Mouse (Mus musculus): ENCODE data around the gene Pou2f3.
A peak's percentile ranks its signal among the peaks of the same experiment; 100 is the strongest.
"Not testable (repeated sequence)": the region's sequence is repeated elsewhere in the genome, so short reads cannot be mapped to it uniquely, and the experiment has no call there.

Gene Pou2f3

DNA sequence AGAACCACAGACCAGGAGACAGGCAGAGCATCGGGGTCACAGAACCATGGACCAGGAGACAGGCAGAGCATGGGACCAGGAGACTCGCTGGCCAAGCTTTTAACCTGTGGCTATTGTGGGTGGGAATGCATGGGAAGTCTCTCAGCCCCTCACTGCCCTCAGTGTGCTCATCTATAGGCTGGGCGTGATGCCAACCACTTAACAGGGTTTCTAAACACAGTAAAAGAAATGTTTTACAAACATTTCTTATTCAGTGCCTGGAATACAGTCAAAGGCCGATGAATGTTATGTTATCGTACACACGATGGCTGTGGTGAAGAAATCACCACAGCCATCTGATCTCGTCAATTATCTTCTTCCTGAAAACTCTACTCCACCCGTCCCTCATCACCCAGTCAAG, 43.1 kb downstream of the Pou2f3 start:
- no peak for DNase-seq (ENCODE audit: low spot score in 2 of 2)

GRCm38 (mm10) chr9:43166346-43166745, 43.8 kb downstream of the Pou2f3 start:
- DNase-seq (ENCODE audit: low spot score in 2 of 2) = no peak

- no peak for DNase-seq (ENCODE audit: low spot score in 2 of 2)
Measured at GRCm38 (mm10) chr9:43155960-43156359, 54.2 kb downstream of the Pou2f3 start.

- no peak for DNase-seq (ENCODE audit: low spot score in 2 of 2)
Measured at GRCm38 (mm10) chr9:43151779-43152178, 58.4 kb downstream of the Pou2f3 start.

DNA sequence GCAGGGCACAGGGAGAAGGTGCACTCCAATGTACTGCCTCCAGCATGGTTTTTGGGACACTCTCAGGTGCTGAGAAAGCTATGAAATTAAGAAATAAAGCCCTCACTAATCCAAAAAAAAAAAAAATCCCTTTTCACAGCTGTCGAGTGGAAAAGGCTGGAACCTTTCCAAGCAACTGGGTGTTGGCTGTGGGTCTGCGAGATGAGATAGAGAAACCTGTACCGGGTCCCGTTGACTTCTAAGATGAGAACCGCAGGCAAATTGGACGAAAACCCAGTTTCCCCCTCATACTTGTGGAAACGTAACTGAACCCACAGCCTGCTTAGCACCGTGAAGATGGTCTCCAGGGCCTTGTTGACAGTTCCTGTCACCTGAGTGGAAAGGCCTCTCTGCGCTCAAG, 59.2 kb downstream of the Pou2f3 start:
- no peak for DNase-seq (ENCODE audit: low spot score in 2 of 2)

DNA sequence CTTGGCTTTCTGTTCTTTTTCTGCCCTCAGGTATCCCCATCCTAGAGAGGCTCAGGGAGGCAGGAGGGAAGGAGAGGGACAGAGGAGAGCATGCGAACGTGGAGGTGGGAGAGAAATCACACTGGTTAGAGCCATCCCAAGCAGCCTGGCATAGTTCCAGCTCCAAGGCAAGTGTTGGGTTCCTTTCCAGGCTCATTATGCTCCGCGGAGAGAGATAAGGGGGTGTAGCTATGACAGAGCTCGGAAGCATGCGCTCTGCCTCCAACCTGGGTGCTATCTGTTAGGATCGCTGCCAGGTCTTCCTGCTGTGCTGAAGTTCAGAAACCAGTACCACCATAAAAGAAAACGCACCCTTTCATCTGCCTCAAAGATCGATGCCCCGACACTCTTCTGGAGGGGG, 60.1 kb downstream of the Pou2f3 start:
- peak; percentile 4 to 6 for DNase-seq (ENCODE audit: low spot score in 2 of 2)

DNA sequence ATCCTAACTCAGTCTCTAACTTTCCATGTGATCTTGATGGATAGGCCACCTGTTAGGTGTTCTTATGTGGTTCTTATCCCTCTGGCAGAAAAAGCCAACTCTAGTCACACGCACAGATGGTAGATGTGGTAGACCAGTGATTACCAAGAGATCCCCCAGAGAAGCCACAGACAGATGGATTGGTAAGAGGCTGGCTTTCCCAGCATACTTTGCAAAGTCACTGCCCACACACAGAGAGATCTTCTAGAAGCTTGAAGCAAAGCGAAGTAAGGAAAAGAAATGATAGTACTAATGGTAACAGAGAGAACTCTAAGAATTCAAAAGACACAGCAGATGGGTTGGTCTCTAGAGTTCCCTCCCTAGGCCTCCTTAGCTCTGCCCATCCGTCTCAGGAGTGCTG, 60.7 kb downstream of the Pou2f3 start:
- DNase-seq (ENCODE audit: low spot score in 2 of 2) = no peak

GRCm38 (mm10) chr9:43145196-43145595, 65.0 kb downstream of the Pou2f3 start:
- no peak for DNase-seq (ENCODE audit: low spot score in 2 of 2)

DNA sequence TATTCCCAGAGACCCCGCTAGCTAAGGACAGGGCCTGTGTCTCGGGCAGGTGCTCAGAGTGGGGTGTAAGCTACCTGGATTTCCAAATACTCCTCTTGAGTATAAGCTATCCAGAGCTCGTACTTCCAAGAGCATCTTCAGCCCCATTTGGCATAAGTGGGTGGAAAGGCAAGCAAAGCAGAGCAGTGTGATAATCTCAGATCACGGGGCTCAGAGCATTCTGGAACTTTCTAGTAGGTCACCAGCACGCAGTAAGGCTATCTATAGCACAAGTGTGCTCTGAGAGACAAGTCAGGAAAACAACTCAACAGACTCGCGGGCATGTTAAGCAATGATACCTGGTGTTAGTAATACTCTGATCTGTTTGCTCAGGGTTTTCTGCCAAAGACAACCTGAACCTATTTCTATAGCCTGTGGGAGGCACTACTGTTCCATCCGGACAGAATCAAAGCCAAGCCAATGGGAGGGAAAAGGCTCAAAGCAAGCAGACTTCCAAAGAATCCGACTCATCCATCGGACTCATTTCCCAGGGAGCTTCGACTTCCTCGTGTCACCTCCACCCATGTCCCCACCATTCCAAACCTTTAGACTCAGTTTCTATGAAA, 65.9 kb downstream of the Pou2f3 start:
- DNase-seq (ENCODE audit: low spot score in 2 of 2) = no peak

- DNase-seq (ENCODE audit: low spot score in 2 of 2) = peak in 1 of 2 experiments; percentile 15
Measured at GRCm38 (mm10) chr9:43141839-43142238, 68.3 kb downstream of the Pou2f3 start.

- no peak for DNase-seq (ENCODE audit: low spot score in 2 of 2)
Measured at GRCm38 (mm10) chr9:43133525-43133924, 76.6 kb downstream of the Pou2f3 start.

DNA sequence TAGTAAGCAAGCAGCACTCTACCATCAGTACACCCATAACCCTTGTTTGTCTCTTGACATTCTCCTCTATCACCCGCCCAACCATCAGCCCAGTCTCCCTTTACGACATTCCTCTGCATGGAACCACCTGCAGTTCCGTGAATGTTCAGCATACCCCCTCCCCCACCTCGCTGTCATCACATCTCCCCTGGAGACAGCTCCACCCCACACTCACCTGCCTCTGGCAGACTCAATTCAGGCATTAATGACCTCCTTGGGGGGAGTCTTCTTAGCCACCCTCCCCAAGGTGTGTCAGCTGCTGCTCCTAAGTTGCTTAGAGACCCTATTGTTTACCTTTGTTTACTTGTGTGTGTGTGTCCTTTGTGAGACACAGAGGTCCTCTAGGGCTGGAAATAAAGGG, 77.8 kb downstream of the Pou2f3 start:
- DNase-seq (ENCODE audit: low spot score in 2 of 2) = no peak

DNA sequence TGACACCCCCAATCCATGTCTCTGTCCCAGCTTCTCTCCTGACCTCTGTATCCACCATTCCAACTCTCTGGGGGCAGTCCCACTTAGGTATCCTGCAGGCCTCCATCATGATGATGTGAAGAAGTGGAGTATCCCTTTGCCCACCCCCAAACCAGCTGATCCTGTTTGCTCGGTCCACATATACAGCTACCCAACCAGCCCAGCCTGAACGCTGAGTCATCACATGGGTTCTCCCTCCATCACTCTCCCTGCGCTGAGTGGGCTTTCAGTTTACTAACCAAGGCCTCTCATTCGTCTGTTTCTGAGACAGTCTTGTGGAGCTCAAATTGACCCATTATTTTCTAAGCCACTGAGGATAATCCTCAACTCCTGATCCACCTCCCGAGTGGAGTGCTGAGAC, 78.2 kb downstream of the Pou2f3 start:
- no peak for DNase-seq (ENCODE audit: low spot score in 2 of 2)

DNA sequence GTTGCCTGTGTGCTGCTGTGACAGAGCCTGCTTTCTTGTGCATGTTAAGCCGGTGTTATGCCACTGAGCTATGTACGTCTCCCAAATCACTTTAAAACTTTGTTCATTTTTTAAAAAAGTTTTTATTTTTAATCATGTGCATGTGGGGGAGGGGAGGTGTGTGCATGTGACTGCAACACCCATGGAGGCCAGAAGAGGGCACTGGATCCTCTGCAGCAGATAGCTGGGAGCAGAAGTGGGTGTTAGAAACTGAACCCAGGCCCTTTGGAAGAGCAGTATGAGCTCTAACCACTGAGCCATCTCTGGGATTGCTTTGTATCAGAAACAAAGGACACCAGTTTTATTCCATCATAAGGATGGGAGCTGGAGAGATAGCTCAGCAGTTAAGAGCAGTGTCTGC, 79.5 kb downstream of the Pou2f3 start:
- DNase-seq (ENCODE audit: low spot score in 2 of 2) = no peak

DNA sequence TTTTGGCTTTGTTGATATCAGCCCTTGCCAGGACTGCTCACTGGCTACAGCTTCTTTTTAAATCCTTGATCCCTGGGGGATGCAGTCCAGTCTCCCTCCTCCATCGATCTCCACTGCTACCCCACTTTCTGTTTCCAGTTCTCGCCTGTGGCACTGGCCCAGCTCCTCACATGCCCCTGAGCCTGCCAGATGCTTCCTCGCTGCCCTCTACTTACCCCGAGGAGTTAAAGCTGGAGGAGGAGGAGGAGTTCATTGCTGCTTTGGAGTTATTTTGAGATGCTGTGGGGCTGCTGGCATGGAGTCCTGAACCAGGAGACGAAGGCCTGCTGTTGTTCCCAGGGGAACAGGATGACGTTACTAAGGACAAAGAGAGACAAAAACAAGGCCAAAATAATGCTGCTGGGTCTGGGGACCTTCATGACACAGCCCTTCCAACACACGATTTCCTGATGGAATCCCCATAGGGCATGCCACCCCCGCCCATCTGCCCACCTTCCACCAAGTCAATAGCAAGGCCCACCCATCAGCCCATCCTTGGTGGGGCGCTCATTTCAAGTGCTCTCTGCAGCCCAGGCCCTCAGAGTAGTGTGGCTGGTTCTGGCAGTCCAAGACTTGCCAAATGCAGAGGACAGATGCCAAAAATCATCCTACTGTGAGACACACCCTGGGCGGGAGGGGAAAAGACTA, 82.9 kb downstream of the Pou2f3 start:
- DNase-seq (ENCODE audit: low spot score in 2 of 2) = no peak

GRCm38 (mm10) chr9:43122379-43122778, 87.8 kb downstream of the Pou2f3 start:
- no peak for DNase-seq (ENCODE audit: low spot score in 2 of 2)

- DNase-seq (ENCODE audit: low spot score in 2 of 2) = not testable (repeated sequence)
Measured at GRCm38 (mm10) chr9:43121948-43122347, 88.2 kb downstream of the Pou2f3 start.

- no peak for DNase-seq (ENCODE audit: low spot score in 2 of 2)
Measured at GRCm38 (mm10) chr9:43116997-43117336, 93.2 kb downstream of the Pou2f3 start.

DNA sequence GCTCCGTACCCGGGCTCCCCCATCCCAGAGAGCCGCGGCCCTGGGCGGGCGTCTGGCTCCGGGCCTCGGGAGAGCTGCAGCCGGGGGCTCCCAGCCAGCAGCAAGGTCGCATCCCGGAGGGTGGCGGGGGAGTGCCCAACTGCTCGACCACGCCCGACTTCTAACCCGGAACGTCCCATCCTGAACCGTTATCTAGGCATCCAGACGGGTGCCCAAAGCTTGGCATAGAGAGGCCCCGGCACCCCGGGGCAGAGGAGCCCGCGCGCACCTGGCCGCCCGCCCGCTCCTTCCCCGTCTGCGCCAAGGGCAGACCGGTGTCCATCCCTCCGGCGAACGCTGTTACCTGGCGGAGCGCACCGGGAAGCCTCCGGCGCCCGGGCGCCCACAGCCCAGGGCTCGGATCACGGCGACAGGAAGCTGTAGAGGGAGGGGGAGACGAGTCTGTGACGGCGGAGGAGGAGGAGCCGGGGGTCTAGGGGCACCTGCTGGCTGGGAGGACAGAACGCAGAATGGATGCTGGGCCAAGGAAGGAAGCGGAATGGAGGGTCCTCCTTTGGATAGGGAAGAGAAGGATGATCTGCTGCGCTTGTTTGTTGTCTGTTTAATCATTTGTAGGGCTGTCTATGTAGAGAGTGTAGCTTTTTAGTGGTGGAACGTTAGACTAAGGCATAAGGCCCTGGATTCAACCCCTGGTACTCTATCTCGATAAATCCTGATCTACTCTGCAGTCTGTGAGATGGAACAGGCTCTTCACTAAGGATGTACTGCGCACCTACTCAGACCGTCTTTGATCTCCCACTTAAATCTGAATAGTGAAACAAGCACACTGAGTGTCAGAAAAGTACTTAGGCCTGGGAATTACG, 93.8 kb downstream of the Pou2f3 start, which contains the start of gene Tmem136:
Gene Tmem136 (minus strand): TSS at position 437 of the 863 bp plus-strand sequence.
- DNase-seq (ENCODE audit: low spot score in 2 of 2) = peak; percentile 67 to 80

DNA sequence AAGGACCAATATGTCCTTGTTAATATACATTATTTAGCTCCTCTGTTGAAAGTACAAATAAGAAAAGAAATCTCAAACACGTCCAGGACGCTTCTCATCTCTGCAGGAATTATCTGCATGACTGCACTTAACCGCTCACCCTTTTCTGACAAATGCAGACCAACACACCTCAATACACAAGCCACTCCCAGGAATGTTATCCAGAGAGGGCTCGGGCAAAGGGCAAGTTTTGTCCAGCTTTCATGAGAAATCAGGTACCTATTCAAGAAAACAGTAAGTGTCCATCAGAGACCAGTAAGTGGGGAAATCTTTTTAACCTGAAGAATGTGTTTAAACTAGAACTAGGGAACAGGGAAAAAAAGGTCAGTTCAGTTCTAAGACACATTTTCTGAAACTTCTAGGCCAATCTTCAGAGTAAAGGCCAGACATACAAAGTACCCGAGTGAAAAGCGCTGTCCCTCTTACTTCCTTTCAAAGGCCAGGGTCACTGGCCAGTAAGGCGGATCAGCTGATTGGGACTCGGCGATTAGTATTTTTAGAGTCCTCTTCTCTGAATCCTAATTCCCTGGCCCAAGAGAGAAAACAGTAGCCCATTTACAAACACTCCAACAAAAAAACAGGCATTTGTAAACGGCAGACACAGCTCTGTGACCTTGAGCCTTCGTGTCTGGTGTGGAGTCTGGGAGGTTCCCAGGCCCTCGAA, 94.6 kb downstream of the Pou2f3 start:
- DNase-seq (ENCODE audit: low spot score in 2 of 2) = no peak

DNA sequence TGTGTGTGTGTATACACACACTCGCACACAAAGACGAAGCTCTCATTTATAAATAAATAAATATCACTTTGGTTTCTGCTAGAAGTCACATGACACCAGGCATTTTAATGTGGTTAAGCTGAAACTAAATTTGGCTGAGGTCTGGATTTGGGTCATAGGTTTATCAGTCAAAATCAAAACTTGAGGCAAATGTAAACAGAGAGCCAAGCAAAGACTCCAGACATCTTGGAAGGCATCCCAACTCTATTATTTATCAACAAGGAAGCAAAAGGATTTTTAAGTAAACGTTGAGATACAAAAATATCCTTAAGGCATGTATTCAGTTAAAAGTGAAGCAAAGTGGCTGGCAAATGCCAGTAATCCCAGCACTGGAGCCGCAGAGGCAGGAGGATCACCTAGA, 95.3 kb downstream of the Pou2f3 start:
- DNase-seq (ENCODE audit: low spot score in 2 of 2) = no peak
